Mouse (Mus musculus): ENCODE results near the gene Pla2g1b.

Pla2g1b gene

GRCm38 (mm10) chr5:115444130-115444529 lies 21.9 kb upstream of the Pla2g1b start:
- in situ Hi-C loops (cut with MboI), result loop anchor here (10.0 kb wide), 2 partner anchors 89 to 149 kb away; no protein-coding TSS in a partner anchor

- in situ Hi-C loops (cut with MboI), result loop anchor here (10.0 kb wide), 2 partner anchors 92 to 152 kb away; no protein-coding TSS in a partner anchor
Measured at GRCm38 (mm10) chr5:115447108-115447507, 19.0 kb upstream of the Pla2g1b start.

GRCm38 (mm10) chr5:115449247-115449646 lies 16.8 kb upstream of the Pla2g1b start:
- in situ Hi-C loops (cut with MboI), result loop anchor here (10.0 kb wide), 2 partner anchors 94 to 154 kb away; no protein-coding TSS in a partner anchor

GRCm38 (mm10) chr5:115450410-115451317 lies 15.4 kb upstream of the Pla2g1b start:
- in situ Hi-C loops (cut with MboI), result no loop called here

GRCm38 (mm10) chr5:115454422-115455090 lies 11.5 kb upstream of the Pla2g1b start:
- in situ Hi-C loops (cut with MboI), result no loop called here

- in situ Hi-C loops (cut with MboI), result no loop called here
Measured at GRCm38 (mm10) chr5:115455838-115456237, 10.2 kb upstream of the Pla2g1b start.

- in situ Hi-C loops (cut with MboI), result no loop called here
Measured at GRCm38 (mm10) chr5:115458918-115459317, 7.1 kb upstream of the Pla2g1b start.

GRCm38 (mm10) chr5:115464408-115465115 lies 1.5 kb upstream of the Pla2g1b start:
- in situ Hi-C loops (cut with MboI), result no loop called here

- in situ Hi-C loops (cut with MboI), result no loop called here
Measured at GRCm38 (mm10) chr5:115469791-115470190, 3.7 kb downstream of the Pla2g1b start.

GRCm38 (mm10) chr5:115470766-115471531 lies 4.9 kb downstream of the Pla2g1b start:
- in situ Hi-C loops (cut with MboI), result no loop called here

- in situ Hi-C loops (cut with MboI), result no loop called here
Measured at GRCm38 (mm10) chr5:115473191-115473590, 7.1 kb downstream of the Pla2g1b start.

GRCm38 (mm10) chr5:115474174-115474828 lies 8.2 kb downstream of the Pla2g1b start:
- in situ Hi-C loops (cut with MboI), result no loop called here

- in situ Hi-C loops (cut with MboI), result no loop called here
Measured at GRCm38 (mm10) chr5:115475337-115476106, 9.5 kb downstream of the Pla2g1b start.

GRCm38 (mm10) chr5:115476107-115476727 lies 10.2 kb downstream of the Pla2g1b start:
- in situ Hi-C loops (cut with MboI), result no loop called here

GRCm38 (mm10) chr5:115479561-115479960 lies 13.5 kb downstream of the Pla2g1b start:
- in situ Hi-C loops (cut with MboI), result no loop called here

GRCm38 (mm10) chr5:115480101-115480500 lies 14.0 kb downstream of the Pla2g1b start:
- in situ Hi-C loops (cut with MboI), result no loop called here

- in situ Hi-C loops (cut with MboI), result no loop called here
Measured at GRCm38 (mm10) chr5:115482390-115483265, 16.6 kb downstream of the Pla2g1b start.

- in situ Hi-C loops (cut with MboI), result no loop called here
Measured at GRCm38 (mm10) chr5:115483385-115483784, 17.3 kb downstream of the Pla2g1b start.
